Mouse (Mus musculus) liver, embryonic 12.5 days (tissue): Measurements from ENCODE around the gene Nme9. TPM values are rescaled to one million over a fixed set of nuclear protein-coding genes. Genes with fewer than 3 reads are reported as not detected.

ENCODE experiments used
- ATAC-seq: fragments of 200-750 bp; cut with Nextera tagmentation; 2 replicates; pipeline ENCODE4 v1.8.0; 2017; ENCODE audit warnings: moderate number of reproducible peaks, mild to moderate bottlenecking, moderate library complexity
- H3K27ac ChIP-seq: fragments of 300-500 bp; sonication (generic); 2 replicates; pipeline ENCODE4 v1.5.1; 2016; ENCODE audit warnings: mild to moderate bottlenecking
- H3K27me3 ChIP-seq: fragments of 300-500 bp; sonication (generic); replicated peaks from 2 replicates; pipeline ENCODE4 v1.6.1; 2016; ENCODE audit warnings: mild to moderate bottlenecking, moderate library complexity
- H3K36me3 ChIP-seq: fragments of 300-500 bp; sonication (generic); 2 replicates; pipeline ENCODE4 v1.6.1; 2016; ENCODE audit warnings: mild to moderate bottlenecking, moderate library complexity
- H3K4me1 ChIP-seq: fragments of 300-500 bp; sonication (generic); 2 replicates; pipeline ENCODE4 v1.6.1; 2016
- H3K4me2 ChIP-seq: fragments of 300-500 bp; sonication (generic); 2 replicates; pipeline ENCODE4 v1.6.1; 2016; ENCODE audit warnings: mild to moderate bottlenecking, moderate library complexity
- H3K4me3 ChIP-seq: fragments of 300-500 bp; sonication (generic); 2 replicates; pipeline ENCODE4 v1.5.1; 2016; ENCODE audit warnings: mild to moderate bottlenecking, moderate library complexity
- H3K9ac ChIP-seq: fragments of 300-500 bp; sonication (generic); 2 replicates; pipeline ENCODE4 v1.6.1; 2016; ENCODE audit warnings: mild to moderate bottlenecking, moderate library complexity
- H3K9me3 ChIP-seq: fragments of 300-500 bp; sonication (generic); replicated peaks from 2 replicates; pipeline ENCODE4 v1.6.1; 2016; ENCODE audit warnings: mild to moderate bottlenecking, moderate library complexity
- WGBS: fragments of 180-500 bp; shearing (Covaris S2); methylation state at CpG from one replicate; pipeline ENCODE4 v1.1.7; 2016; ENCODE audit not compliant: insufficient replicate concordance; 5-methylcytosine and 5-hydroxymethylcytosine counted together
- polyA plus RNA-seq: library from polyadenylated mRNA; unstranded; fragments of >200 nt; fragmentation: Nextera tagmentation; extraction: Ambion mirVana; gene quantifications from 2 replicates; pipeline ENCODE4 v1.2.1, GENCODE M21; 2016

Gene Nme9
- polyA plus RNA-seq, 1 experiment from 2014 or later: not detected

GRCm38 (mm10) chr9:99428601-99429331 is 22.5 kb upstream of the Nme9 start:
- Histone ChIP-seq H3K36me3 (no peaks in the 10 kb centered on the region), H3K9me3 (no peaks in the 10 kb centered on the region), H3K27me3 (0 out of 2 replicates have a peak, but pooled peaks cover under 1% of the 10 kb centered on the region), H3K4me1 (peaks cover 27% of the 10 kb centered on the region), H3K27ac (no peak overlapping the region), H3K9ac (no peak overlapping the region), H3K4me2 (no peak overlapping the region), H3K4me3 (no peak overlapping the region)
- ATAC-seq: no peak
- 70% methylated on average over 11 of the region's 11 CpGs for WGBS

- Histone ChIP-seq H3K36me3 (no peaks in the 10 kb centered on the region), H3K27me3 (peaks cover 11% of the 10 kb centered on the region), H3K4me1 (peaks cover 25% of the 10 kb centered on the region), H3K27ac (no peak overlapping the region), H3K4me2 (no peak overlapping the region), H3K9ac (no peak overlapping the region), H3K4me3 (no peak overlapping the region), H3K9me3 (no peaks in the 10 kb centered on the region)
- 62% methylated on average over 3 of the region's 3 CpGs for WGBS
- no peak for ATAC-seq
Observed at GRCm38 (mm10) chr9:99429845-99430244, 21.4 kb upstream of the Nme9 start.

- Histone ChIP-seq H3K9ac (no peak overlapping the region), H3K4me1 (peaks cover 20% of the 10 kb centered on the region), H3K27ac (no peak overlapping the region), H3K27me3 (peaks cover 21% of the 10 kb centered on the region), H3K36me3 (no peaks in the 10 kb centered on the region), H3K4me2 (no peak overlapping the region), H3K4me3 (no peak overlapping the region), H3K9me3 (no peaks in the 10 kb centered on the region)
- no peak for ATAC-seq
- WGBS: 62% methylated on average over 6 of the region's 6 CpGs
Observed at GRCm38 (mm10) chr9:99430806-99431205, 20.5 kb upstream of the Nme9 start.

GRCm38 (mm10) chr9:99431346-99431745 is 19.9 kb upstream of the Nme9 start:
- Histone ChIP-seq H3K4me1 (peaks cover 20% of the 10 kb centered on the region), H3K9ac (no peak overlapping the region), H3K27ac (no peak overlapping the region), H3K27me3 (peaks cover 26% of the 10 kb centered on the region), H3K4me3 (no peak overlapping the region), H3K9me3 (no peaks in the 10 kb centered on the region), H3K36me3 (no peaks in the 10 kb centered on the region), H3K4me2 (no peak overlapping the region)
- no peak for ATAC-seq
- 76% methylated on average over 8 of the region's 8 CpGs for WGBS

- no peaks in the 10 kb centered on the region for H3K36me3 ChIP-seq
- no peaks in the 10 kb centered on the region for H3K9me3 ChIP-seq
- no peak overlapping the region for H3K4me3 ChIP-seq
- no peak overlapping the region for H3K27ac ChIP-seq
- H3K9ac ChIP-seq: no peak overlapping the region
- ATAC-seq: no peak
- peaks cover 20% of the 10 kb centered on the region for H3K4me1 ChIP-seq
- no peak overlapping the region for H3K4me2 ChIP-seq
- 60% methylated on average over 6 of the region's 6 CpGs for WGBS
- H3K27me3 ChIP-seq: peaks cover 32% of the 10 kb centered on the region
Observed at GRCm38 (mm10) chr9:99431963-99432362, 19.3 kb upstream of the Nme9 start.

- 5% methylated on average over 4 of the region's 4 CpGs for WGBS
Observed at GRCm38 (mm10) chr9:99432478-99432877, 18.8 kb upstream of the Nme9 start.

GRCm38 (mm10) chr9:99434892-99435618 is 16.2 kb upstream of the Nme9 start:
- Histone ChIP-seq H3K9me3 (no peaks in the 10 kb centered on the region), H3K36me3 (no peaks in the 10 kb centered on the region), H3K27me3 (peaks cover 61% of the 10 kb centered on the region), H3K27ac (no peak overlapping the region), H3K4me2 (peak overlapping the region; percentile 79), H3K4me1 (peaks cover 20% of the 10 kb centered on the region), H3K4me3 (peak overlapping the region; percentile 61), H3K9ac (no peak overlapping the region)
- 58% methylated on average over 14 of the region's 14 CpGs for WGBS
- ATAC-seq: no peak

More at GRCm38 (mm10) chr9:99432478-99432877, 18.8 kb upstream of the Nme9 start:
- peaks cover 38% of the 10 kb centered on the region for H3K27me3 ChIP-seq
- H3K36me3 ChIP-seq: no peaks in the 10 kb centered on the region
- H3K4me1 ChIP-seq: peaks cover 20% of the 10 kb centered on the region
- H3K4me3 ChIP-seq: no peak overlapping the region
- no peaks in the 10 kb centered on the region for H3K9me3 ChIP-seq
- peak; percentile 67 for ATAC-seq
- H3K9ac ChIP-seq: no peak overlapping the region
- no peak overlapping the region for H3K4me2 ChIP-seq
- H3K27ac ChIP-seq: no peak overlapping the region

- no peak overlapping the region for H3K27ac ChIP-seq
- peaks cover 20% of the 10 kb centered on the region for H3K4me1 ChIP-seq
Observed at GRCm38 (mm10) chr9:99435619-99436181, 15.6 kb upstream of the Nme9 start.

GRCm38 (mm10) chr9:99436182-99437030 is 14.9 kb upstream of the Nme9 start:
- H3K36me3 ChIP-seq: no peaks in the 10 kb centered on the region
- no peak overlapping the region for H3K27ac ChIP-seq
- H3K4me1 ChIP-seq: peaks cover 20% of the 10 kb centered on the region
- 1% methylated on average over 59 of the region's 86 CpGs for WGBS
- H3K4me3 ChIP-seq: peak overlapping the region; percentile 61
- ATAC-seq: peak; percentile 68
- H3K4me2 ChIP-seq: peak overlapping the region; percentile 79
- peak overlapping the region; percentile 14 for H3K9ac ChIP-seq
- peaks cover 63% of the 10 kb centered on the region for H3K27me3 ChIP-seq
- H3K9me3 ChIP-seq: no peaks in the 10 kb centered on the region

More at GRCm38 (mm10) chr9:99435619-99436181, 15.6 kb upstream of the Nme9 start:
- Histone ChIP-seq H3K9ac (no peak overlapping the region), H3K27me3 (peaks cover 63% of the 10 kb centered on the region), H3K9me3 (no peaks in the 10 kb centered on the region), H3K36me3 (no peaks in the 10 kb centered on the region), H3K4me2 (peak overlapping the region; percentile 79), H3K4me3 (peak overlapping the region; percentile 61)
- WGBS: 39% methylated on average over 16 of the region's 16 CpGs
- no peak for ATAC-seq

GRCm38 (mm10) chr9:99437031-99437764 is 14.1 kb upstream of the Nme9 start, which contains the start of gene Mras:
TSS of gene Mras (minus strand) at chr9:99437381.
- Histone ChIP-seq H3K4me3 (peak within 1 kb of the TSS; percentile 61), H3K4me1 (peaks cover 20% of the 10 kb centered on the region), H3K9ac (peak within 1 kb of the TSS; percentile 14), H3K27me3 (peaks cover 67% of the 10 kb centered on the region), H3K4me2 (peak within 1 kb of the TSS; percentile 79), H3K27ac (no peak within 1 kb of the TSS), H3K9me3 (no peaks in the 10 kb centered on the region), H3K36me3 (no peaks in the 10 kb centered on the region)
- WGBS: 21% methylated on average over 27 of the region's 27 CpGs
- ATAC-seq: no peak
